Mouse (Mus musculus): ENCODE measurements around the gene 1700040F15Rik. TPM values are rescaled to one million over a fixed set of nuclear protein-coding genes. Genes with fewer than 3 reads are reported as not detected.
"Not testable (repeated sequence)": the region's sequence is repeated elsewhere in the genome, so short reads cannot be mapped to it uniquely, and the experiment has no call there.

The 1700040F15Rik gene
- polyA plus RNA-seq (2012; rRNA removed), result not detected in 2 replicates

DNA sequence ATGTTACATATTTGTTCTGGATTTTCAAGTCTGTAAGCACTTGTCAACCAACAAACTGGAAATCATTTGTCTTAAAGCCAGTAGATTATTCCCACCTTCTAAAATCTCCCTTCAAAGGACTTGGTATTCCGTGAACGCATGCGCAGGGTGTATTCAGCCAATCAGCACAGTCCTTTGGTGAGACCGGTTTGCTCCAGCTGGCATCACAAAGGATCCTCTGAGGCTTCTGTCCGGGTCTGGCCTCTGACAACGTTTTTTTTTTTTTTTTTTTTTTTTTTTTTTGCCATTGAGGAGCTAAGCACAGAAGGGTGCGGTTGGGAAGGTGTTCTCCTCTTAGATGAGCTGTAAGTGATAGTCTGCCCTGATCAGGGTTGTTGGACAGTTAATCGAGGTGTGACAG is at the start of gene 1700040F15Rik:
TSS of gene 1700040F15Rik (plus strand) at position 301 of the 400 bp plus-strand sequence.
- H3K4me3 ChIP-seq (replicated peaks; ENCODE audit: insufficient read depth, low read depth, low read length); H3K4me1 ChIP-seq (ENCODE audit: control insufficient read depth, insufficient read depth, low read length); H3K27ac ChIP-seq (ENCODE audit: insufficient read depth, low read length); DNase-seq; H3K27me3 ChIP-seq (ENCODE audit: control insufficient read depth, insufficient read depth, low read length): not testable (repeated sequence)
- WGBS, result no CpG with 5 or more reads among the region's 8 CpGs
